Mouse (Mus musculus) olfactory bulb, adult 2 months (tissue): ENCODE measurements at regions not wholly inside any gene's neighbourhood (a gene's known extent, or its start where the extent isn't known, plus 50 kb on each side); places are given as distances from the start of the nearest gene placed in this dataset.

Experiments
- CTCF ChIP-seq: fragments of 200-500 bp; IDR thresholded peaks from 2 replicates; pipeline ENCODE4 v1.5.1; 2012; ENCODE audit warnings: low read depth, mild to moderate bottlenecking, low read length, moderate library complexity; ENCODE audit not compliant: insufficient read depth
- POLR2A ChIP-seq: fragments of 200-500 bp; IDR thresholded peaks from 2 replicates; pipeline ENCODE4 v1.6.1; 2012; ENCODE audit warnings: mild to moderate bottlenecking, low read depth, low read length, moderate library complexity; ENCODE audit not compliant: insufficient read depth

- no peak for TF ChIP-seq CTCF
- TF ChIP-seq POLR2A: no peak
Measured at GRCm38 (mm10) chr10:37378002-37378702, 239.4 kb upstream of the Marcks start.
